Mouse (Mus musculus) stomach, embryonic 14.5 days (tissue): ENCODE measurements at regions not wholly inside any gene's neighbourhood (a gene's known extent, or its start where the extent isn't known, plus 50 kb on each side); places are given as distances from the start of the nearest gene placed in this dataset.

Experiments used
- ATAC-seq: fragments of 200-750 bp; cut with Nextera tagmentation; 2 replicates; pipeline ENCODE4 v1.8.0; 2017; ENCODE audit warnings: low read depth, moderate TSS enrichment; ENCODE audit not compliant: insufficient number of reproducible peaks, insufficient read depth, low FRiP score
- H3K27ac ChIP-seq: fragments of 300-500 bp; sonication (generic); 2 replicates; pipeline ENCODE4 v1.5.1; 2014; ENCODE audit warnings: mild to moderate bottlenecking, low read length, moderate library complexity, mixed read lengths
- H3K27me3 ChIP-seq: fragments of 300-500 bp; sonication (generic); 2 replicates; pipeline ENCODE4 v1.6.1; 2014; ENCODE audit warnings: low read length, control low read depth, mixed read lengths; ENCODE audit not compliant: control insufficient read depth, insufficient read depth
- H3K36me3 ChIP-seq: fragments of 300-500 bp; sonication (generic); 2 replicates; pipeline ENCODE4 v1.6.1; 2014; ENCODE audit warnings: mild to moderate bottlenecking, control low read depth, low read length, moderate library complexity, mixed read lengths; ENCODE audit not compliant: control insufficient read depth, insufficient read depth
- H3K4me1 ChIP-seq: fragments of 300-500 bp; sonication (generic); 2 replicates; pipeline ENCODE4 v1.6.1; 2014; ENCODE audit warnings: low read length, control low read depth, mixed read lengths; ENCODE audit not compliant: control insufficient read depth, insufficient read depth
- H3K4me2 ChIP-seq: fragments of 300-500 bp; sonication (generic); replicated peaks from 2 replicates; pipeline ENCODE4 v1.6.1; 2014; ENCODE audit warnings: low read depth, low read length, control low read depth
- H3K4me3 ChIP-seq: fragments of 300-500 bp; sonication (generic); 2 replicates; pipeline ENCODE4 v1.5.1; 2014; ENCODE audit warnings: low read depth, low read length, control low read depth
- H3K9ac ChIP-seq: fragments of 300-500 bp; sonication (generic); replicated peaks from 2 replicates; pipeline ENCODE4 v1.6.1; 2014; ENCODE audit warnings: low read depth, mild to moderate bottlenecking, control low read depth, low read length, moderate library complexity, mixed read lengths
- H3K9me3 ChIP-seq: fragments of 300-500 bp; sonication (generic); 2 replicates; pipeline ENCODE4 v1.6.1; 2016; ENCODE audit warnings: low read depth, low read length, control low read depth; ENCODE audit not compliant: control insufficient read depth
- WGBS: fragments of 180-500 bp; shearing (Covaris S2); extraction: QIAGEN DNeasy Blood & Tissue Kit; methylation state at CpG from one replicate; pipeline ENCODE4 v1.1.7; 2014; 5-methylcytosine and 5-hydroxymethylcytosine counted together

DNA sequence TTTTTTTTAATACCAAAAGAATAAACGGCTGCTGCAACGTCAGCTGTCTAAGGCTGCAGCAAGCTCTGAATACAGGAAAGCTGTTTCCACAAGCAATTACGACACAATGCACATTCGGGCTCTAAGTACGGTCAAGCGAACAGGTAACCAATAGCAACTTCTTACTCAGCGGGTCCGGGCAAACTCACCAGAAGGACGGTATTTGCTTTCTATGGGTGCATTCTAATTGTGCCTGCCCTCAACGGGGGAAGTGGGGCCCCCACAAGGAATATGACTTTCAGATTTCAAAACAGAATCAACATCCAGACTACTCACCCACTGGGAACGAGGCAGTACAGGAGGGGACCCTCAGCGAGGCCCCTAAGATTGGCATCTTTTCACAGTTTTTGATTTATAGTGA, 280.1 kb upstream of the Sash1 start:
- Histone ChIP-seq H3K4me2 (no peak overlapping the region), H3K4me1 (no peaks in the 10 kb centered on the region), H3K36me3 (no peaks in the 10 kb centered on the region), H3K9me3 (peaks cover 3% of the 10 kb centered on the region; the same call in 1 of the 2 replicates), H3K9ac (no peak overlapping the region), H3K4me3 (no peak overlapping the region), H3K27ac (no peak overlapping the region), H3K27me3 (no peaks in the 10 kb centered on the region)
- 69% methylated on average over 12 of the region's 12 CpGs for WGBS
- 0 out of 2 replicates have a peak, but pooled peaks have one; percentile 42 for ATAC-seq

DNA sequence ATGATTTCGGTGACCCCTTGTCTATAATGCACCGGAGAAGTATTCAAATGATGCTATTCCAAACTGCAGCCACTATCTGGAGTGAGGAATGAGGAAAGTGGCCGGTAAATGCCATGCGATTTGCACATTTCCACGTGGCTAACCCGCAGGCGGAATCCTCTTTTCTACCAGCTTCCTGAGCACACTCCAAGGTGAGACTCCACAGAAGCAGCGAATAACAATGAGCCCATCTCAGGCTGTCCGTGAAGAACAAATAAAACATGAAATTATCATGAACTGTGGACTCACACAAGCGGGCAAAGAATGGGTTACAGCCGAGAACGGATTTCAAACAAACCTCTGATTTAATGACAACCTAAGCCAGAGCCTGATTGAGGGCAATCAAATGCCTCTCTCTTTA, 279.7 kb upstream of the Sash1 start:
- no peak for ATAC-seq
- no peak overlapping the region for H3K4me2 ChIP-seq
- no peak overlapping the region for H3K4me3 ChIP-seq

DNA sequence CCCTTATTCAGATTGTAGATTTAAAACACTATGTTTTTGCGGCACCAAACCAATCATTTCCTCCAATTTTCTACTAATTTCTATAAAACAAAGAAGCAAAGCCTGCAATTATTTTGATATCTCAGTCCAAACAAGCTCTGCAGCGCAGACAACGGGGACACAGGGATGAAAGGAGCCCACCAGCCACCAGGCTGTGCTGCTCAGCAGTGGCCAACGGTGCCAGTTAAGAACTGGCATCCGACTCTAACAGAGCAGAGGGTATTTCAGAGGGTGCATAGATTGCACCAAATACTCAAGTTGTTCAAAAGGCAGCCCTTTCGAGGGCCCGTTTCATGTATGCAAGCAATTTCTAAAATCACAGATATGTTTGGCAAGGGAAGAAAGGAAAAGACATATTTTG, 278.5 kb upstream of the Sash1 start:
- ATAC-seq, result no peak

More for the DNA sequence above, 279.7 kb upstream of the Sash1 start:
- Histone ChIP-seq H3K27ac (no peak overlapping the region), H3K36me3 (no peaks in the 10 kb centered on the region), H3K9me3 (peaks cover 3% of the 10 kb centered on the region; the same call in 1 of the 2 replicates), H3K4me1 (no peaks in the 10 kb centered on the region), H3K9ac (no peak overlapping the region), H3K27me3 (no peaks in the 10 kb centered on the region)
- 74% methylated on average over 12 of the region's 12 CpGs for WGBS

DNA sequence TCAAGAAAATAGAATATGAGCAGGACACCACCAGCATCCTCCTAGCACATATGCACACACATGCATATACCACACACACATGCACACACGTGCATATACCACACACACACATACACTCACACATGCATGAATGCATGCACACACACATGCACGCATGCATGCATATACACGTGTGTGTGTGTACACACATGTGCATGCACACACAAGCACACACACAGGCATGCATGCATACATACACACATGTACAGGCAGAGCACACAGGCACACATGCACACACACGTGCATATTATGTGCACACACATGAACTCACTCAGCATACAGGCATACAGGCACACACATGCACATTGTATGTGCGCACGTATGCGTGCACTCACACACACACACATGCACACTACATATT, 275.7 kb upstream of the Sash1 start:
- H3K27ac ChIP-seq, result no peak overlapping the region
- 97% methylated on average over 7 of the region's 7 CpGs for WGBS
- no peak overlapping the region for H3K4me2 ChIP-seq
- no peaks in the 10 kb centered on the region for H3K27me3 ChIP-seq
- no peaks in the 10 kb centered on the region for H3K36me3 ChIP-seq
- no peaks in the 10 kb centered on the region for H3K9me3 ChIP-seq
- ATAC-seq, result no peak
- H3K4me3 ChIP-seq, result no peak overlapping the region
- H3K9ac ChIP-seq, result no peak overlapping the region
- H3K4me1 ChIP-seq, result no peaks in the 10 kb centered on the region

More for the DNA sequence above, 278.5 kb upstream of the Sash1 start:
- WGBS, result 83% methylated on average over 7 of the region's 7 CpGs
- Histone ChIP-seq H3K27ac (no peak overlapping the region), H3K9ac (no peak overlapping the region), H3K9me3 (peaks cover 3% of the 10 kb centered on the region; the same call in 1 of the 2 replicates), H3K4me2 (no peak overlapping the region), H3K4me3 (no peak overlapping the region), H3K4me1 (no peaks in the 10 kb centered on the region), H3K36me3 (no peaks in the 10 kb centered on the region), H3K27me3 (no peaks in the 10 kb centered on the region)

DNA sequence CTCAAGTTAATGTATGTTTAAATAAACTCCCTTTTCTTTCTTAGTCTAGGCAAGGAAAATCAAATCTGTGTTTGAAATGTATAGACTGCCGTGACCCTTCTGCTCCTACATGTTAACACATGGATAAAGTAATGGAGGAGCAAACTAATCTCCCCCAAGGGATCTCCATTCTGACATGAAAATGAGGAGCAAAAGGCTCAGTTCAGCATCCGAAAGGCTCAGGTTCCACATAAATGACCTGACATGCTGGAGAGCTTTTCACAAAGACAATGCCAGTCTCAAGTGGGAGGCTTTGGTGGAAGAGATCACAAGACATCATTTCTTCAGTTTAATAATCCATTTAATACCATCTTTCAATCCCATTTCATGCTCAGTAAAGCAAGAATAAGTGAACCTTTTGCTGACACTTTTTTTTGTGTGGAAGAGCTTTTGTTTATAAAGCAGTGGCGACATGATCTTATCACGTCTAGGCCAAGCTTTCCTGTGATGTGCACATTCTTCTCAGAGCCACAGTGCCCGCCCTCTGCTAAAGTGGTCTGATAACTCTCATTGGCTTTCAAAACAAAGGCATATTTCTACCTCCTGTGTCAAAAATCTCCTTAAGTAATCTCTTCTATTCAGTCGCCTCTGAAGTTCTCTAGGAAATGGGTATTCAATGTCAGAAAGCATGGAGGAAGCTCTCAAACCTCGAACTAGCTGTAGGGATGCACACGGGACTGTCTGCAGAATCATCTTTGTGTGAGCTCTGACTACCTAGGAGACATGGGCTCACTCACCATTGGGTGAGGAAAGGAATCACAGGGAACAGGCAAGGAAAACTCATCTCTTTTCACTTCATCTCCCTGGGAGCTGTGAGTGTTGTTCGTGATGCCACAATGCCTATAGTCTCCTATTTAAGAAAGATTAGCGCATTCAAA, 271.7 kb upstream of the Sash1 start:
- Histone ChIP-seq H3K9ac (no peak overlapping the region), H3K4me1 (no peaks in the 10 kb centered on the region), H3K27me3 (no peaks in the 10 kb centered on the region), H3K36me3 (no peaks in the 10 kb centered on the region), H3K9me3 (no peaks in the 10 kb centered on the region), H3K4me3 (no peak overlapping the region), H3K4me2 (no peak overlapping the region), H3K27ac (no peak overlapping the region)
- no peak for ATAC-seq
- 65% methylated on average over 10 of the region's 10 CpGs for WGBS

DNA sequence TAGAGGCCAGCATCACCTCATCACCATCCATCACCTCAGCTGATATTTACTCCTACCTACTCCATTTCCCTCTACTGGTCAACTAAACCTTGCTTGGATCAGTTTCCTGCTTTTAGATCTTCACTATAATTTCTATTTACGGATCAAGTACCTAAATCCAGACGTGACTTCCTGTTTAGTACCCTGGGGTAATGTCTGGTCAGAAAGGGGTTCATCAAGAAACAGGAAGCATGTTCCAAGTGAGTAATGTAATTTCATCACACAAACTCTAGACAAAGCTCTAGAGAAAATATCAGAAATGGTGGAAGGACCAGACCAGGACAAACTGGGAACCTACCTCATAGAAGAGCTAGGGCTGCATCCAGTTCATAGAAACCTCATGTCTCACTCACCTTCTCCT, 250.2 kb upstream of the Sash1 start:
- 78% methylated on average over 2 of the region's 2 CpGs for WGBS
- Histone ChIP-seq H3K27me3 (no peaks in the 10 kb centered on the region), H3K4me2 (no peak overlapping the region), H3K9ac (no peak overlapping the region), H3K4me1 (no peaks in the 10 kb centered on the region), H3K4me3 (no peak overlapping the region), H3K36me3 (no peaks in the 10 kb centered on the region), H3K27ac (no peak overlapping the region), H3K9me3 (no peaks in the 10 kb centered on the region)
- ATAC-seq, result no peak

DNA sequence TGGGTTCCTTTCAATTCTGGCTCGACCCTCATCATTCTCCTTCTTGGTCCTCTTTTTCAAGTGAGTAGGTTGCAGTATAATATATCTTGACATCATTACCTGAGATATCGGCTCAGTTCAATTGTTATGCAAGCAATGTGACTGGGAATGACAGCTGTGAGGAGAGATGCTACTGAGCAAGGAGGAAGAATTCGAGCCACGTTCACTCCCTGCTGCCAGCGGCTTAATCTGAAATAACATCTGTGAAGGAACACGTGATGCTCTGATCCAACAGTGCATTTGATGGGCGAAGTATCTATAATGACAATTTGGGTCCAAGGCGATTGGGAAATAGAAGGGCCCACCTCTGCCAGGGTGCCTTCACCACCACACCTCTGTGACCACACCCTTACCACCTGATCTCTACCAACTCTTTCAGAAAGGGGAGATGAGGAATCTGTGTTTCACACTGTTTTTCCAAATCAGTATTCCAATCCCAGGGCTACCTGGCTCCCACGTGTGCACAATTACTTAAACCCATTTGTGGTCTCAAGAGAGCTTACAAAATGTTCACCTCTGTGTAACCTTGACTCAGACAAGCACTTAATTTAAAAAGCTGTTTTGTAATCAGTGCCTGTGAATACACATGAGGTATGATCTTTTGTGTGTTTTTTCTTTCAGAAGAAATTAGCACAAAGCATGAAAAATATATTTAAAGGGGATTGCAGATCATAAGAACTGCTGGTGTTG, 248.6 kb upstream of the Sash1 start:
- Histone ChIP-seq H3K4me1 (no peaks in the 10 kb centered on the region), H3K9me3 (no peaks in the 10 kb centered on the region), H3K4me2 (no peak overlapping the region), H3K27me3 (no peaks in the 10 kb centered on the region), H3K36me3 (no peaks in the 10 kb centered on the region), H3K27ac (no peak overlapping the region), H3K9ac (no peak overlapping the region), H3K4me3 (no peak overlapping the region)
- no peak for ATAC-seq
- WGBS, result 72% methylated on average over 9 of the region's 9 CpGs

DNA sequence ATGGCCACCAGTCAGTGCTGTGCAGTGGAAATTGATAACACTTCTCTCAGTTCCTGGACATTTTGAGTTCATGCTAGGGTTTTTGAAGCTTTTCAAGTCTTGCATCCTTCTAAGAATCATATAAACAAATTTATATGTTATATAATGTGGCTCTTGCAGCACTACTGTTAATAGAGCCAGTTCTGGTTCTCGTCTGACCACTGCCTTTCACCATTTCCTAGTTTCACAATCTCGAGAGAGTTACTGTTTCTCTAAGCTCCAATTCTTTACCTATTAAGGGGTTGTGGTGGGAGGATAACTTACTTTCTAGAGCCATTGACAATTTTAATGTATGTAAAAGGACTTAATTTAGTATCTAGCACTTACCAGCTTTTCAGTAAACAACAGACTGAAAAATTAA, 244.2 kb upstream of the Sash1 start:
- no peaks in the 10 kb centered on the region for H3K4me1 ChIP-seq
- no peak overlapping the region for H3K9ac ChIP-seq
- H3K4me3 ChIP-seq, result no peak overlapping the region
- no peaks in the 10 kb centered on the region for H3K36me3 ChIP-seq
- no peak overlapping the region for H3K27ac ChIP-seq
- WGBS, result 61% methylated on average over 2 of the region's 2 CpGs
- no peak overlapping the region for H3K4me2 ChIP-seq
- ATAC-seq, result no peak
- H3K9me3 ChIP-seq, result no peaks in the 10 kb centered on the region
- no peaks in the 10 kb centered on the region for H3K27me3 ChIP-seq
